Mouse (Mus musculus) neural tube, embryonic 12.5 days (tissue): ENCODE results near the gene Cherp. TPM values are rescaled to one million over a fixed set of nuclear protein-coding genes. Genes with fewer than 3 reads are reported as not detected.

ENCODE experiments used
- ATAC-seq: fragments of 200-750 bp; cut with Nextera tagmentation; 2 replicates; pipeline ENCODE4 v1.8.0; 2017; ENCODE audit warnings: low read depth, mild to moderate bottlenecking, moderate TSS enrichment, moderate library complexity; ENCODE audit not compliant: low FRiP score
- H3K27ac ChIP-seq: fragments of 300-500 bp; sonication (generic); 2 replicates; pipeline ENCODE4 v1.5.1; 2016
- H3K27me3 ChIP-seq: fragments of 300-500 bp; sonication (generic); replicated peaks from 2 replicates; pipeline ENCODE4 v1.6.1; 2016; ENCODE audit warnings: mild to moderate bottlenecking
- H3K36me3 ChIP-seq: fragments of 300-500 bp; sonication (generic); 2 replicates; pipeline ENCODE4 v1.6.1; 2016; ENCODE audit warnings: mild to moderate bottlenecking
- H3K4me1 ChIP-seq: fragments of 300-500 bp; sonication (generic); 2 replicates; pipeline ENCODE4 v1.6.1; 2016
- H3K4me2 ChIP-seq: fragments of 300-500 bp; sonication (generic); replicated peaks from 2 replicates; pipeline ENCODE4 v1.6.1; 2016; ENCODE audit warnings: mild to moderate bottlenecking
- H3K4me3 ChIP-seq: fragments of 300-500 bp; sonication (generic); 2 replicates; pipeline ENCODE4 v1.5.1; 2016
- H3K9ac ChIP-seq: fragments of 300-500 bp; sonication (generic); 2 replicates; pipeline ENCODE4 v1.6.1; 2016; ENCODE audit warnings: mild to moderate bottlenecking
- H3K9me3 ChIP-seq: fragments of 300-500 bp; sonication (generic); 2 replicates; pipeline ENCODE4 v1.6.1; 2016; ENCODE audit warnings: mild to moderate bottlenecking
- WGBS: fragments of 180-500 bp; shearing (Covaris S2); methylation state at CpG from one replicate; pipeline ENCODE4 v1.1.7; 2016; 5-methylcytosine and 5-hydroxymethylcytosine counted together
- microRNA-seq: library from miRNA; unstranded; fragments of <30 nt; microRNA quantifications from one replicate; pipeline ENCODE4, GENCODE M21; 2017
- polyA plus RNA-seq: library from polyadenylated mRNA; unstranded; fragments of >200 nt; fragmentation: Nextera tagmentation; extraction: Ambion mirVana; gene quantifications from 2 replicates; pipeline ENCODE4 v1.2.1, GENCODE M21; 2016

Cherp gene
- polyA plus RNA-seq, 1 experiment from 2014 or later, result 73.2 TPM

DNA sequence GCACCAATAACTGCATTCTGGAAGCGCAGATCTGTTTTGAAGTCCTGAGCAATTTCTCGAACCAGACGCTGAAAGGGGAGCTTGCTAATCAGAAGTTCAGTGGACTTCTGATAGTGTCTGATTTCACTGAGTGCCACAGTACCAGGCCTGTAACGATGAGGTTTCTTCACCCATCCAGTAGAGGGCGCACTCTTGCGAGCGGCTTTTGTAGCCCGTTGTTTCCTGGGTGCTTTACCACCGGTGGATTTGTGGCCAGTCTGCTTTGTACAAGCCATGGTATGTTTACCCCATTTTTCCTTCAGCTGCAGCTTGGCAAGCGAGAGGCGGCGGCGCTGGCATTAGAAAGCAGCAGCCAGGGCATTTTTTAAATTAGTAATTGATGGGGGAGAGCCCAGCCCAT, 45.4 kb downstream of the Cherp start:
- no peak overlapping the region for H3K4me2 ChIP-seq
- no peak overlapping the region for H3K4me3 ChIP-seq
- H3K27me3 ChIP-seq, result no peaks in the 10 kb centered on the region
- no peak overlapping the region for H3K9ac ChIP-seq
- 54% methylated on average over 13 of the region's 13 CpGs for WGBS
- no peaks in the 10 kb centered on the region for H3K9me3 ChIP-seq
- no peaks in the 10 kb centered on the region for H3K4me1 ChIP-seq
- H3K27ac ChIP-seq, result no peak overlapping the region
- H3K36me3 ChIP-seq, result no peaks in the 10 kb centered on the region
- no peak for ATAC-seq

DNA sequence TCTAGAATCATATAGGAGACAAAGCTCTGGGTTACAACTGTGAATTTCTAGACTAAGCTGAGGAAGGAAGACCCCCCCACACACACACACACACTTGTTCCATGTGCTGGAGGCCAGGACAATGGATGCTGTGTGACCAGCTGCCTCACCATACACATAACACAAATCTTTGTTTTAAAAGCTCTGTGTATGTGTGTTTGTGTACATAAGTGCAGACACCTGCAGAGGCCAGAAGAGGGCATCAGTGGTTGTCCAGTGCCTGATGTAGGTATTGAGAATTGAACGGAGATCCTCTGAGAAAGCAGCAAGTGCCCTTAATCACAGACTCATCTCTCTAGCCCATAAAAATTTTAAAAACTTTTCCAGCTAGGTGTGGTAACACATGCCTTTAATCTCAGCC, 52.1 kb downstream of the Cherp start:
- no peak overlapping the region for H3K4me3 ChIP-seq
- no peaks in the 10 kb centered on the region for H3K27me3 ChIP-seq
- H3K9ac ChIP-seq, result no peak overlapping the region
- no peaks in the 10 kb centered on the region for H3K9me3 ChIP-seq
- WGBS, result 74% methylated on average over 1 of the region's 1 CpGs
- no peak overlapping the region for H3K4me2 ChIP-seq
- ATAC-seq, result no peak
- H3K4me1 ChIP-seq, result peaks cover 29% of the 10 kb centered on the region
- H3K36me3 ChIP-seq, result peaks cover 4% of the 10 kb centered on the region; the same call in 1 of the 2 replicates
- H3K27ac ChIP-seq, result no peak overlapping the region

DNA sequence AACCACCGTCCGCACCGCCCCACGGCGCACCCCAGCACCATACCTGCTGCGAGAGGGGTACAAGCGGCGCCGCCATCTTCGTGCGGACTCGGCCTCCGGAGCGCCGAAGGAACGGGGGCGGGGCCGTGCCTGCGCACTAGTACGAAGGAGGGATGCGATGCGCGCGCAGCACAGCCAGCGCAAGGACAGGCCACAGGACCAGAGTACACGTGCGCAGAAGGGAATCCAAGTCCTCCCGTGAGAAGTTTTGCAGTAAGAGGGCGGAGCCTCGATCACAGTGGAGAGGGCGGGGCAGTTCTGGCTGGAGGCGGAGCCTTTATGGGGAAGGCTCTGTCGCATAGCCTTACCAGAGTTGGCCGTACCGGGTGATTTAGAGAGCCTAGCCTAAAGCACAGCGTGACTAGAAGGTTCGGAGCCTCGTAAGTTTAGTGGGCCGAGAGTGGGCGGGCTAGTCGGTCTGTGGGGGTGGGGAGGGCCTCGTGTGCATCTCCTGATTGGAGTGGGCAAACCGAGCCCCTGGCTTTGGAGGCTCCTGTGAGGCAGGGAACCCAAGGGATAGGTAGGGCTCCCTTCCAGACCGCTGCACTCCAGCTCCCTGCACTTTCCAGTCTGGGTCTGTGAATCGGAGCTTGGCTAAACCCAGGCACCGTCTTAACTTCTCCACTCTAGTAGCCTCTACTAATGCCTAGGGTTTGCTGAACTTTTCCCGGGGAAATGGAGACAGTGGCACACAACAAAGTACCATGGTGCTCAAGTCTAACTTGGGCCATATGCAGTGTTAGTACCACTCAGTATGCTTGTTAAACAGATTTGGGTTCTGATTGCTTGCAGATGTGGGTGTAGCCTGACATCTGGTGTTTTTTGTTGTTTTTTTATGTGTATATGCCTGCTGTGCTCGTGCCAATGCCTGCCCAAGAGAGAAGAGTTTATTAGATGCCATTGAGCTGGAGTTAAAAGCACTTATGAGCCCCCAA, 53.4 kb downstream of the Cherp start, which contains the start of gene Eps15l1:
Gene Eps15l1 (minus strand): TSS at position 99 of the 974 bp plus-strand sequence.
- H3K9me3 ChIP-seq, result no peaks in the 10 kb centered on the region
- H3K36me3 ChIP-seq, result peaks cover 4% of the 10 kb centered on the region; the same call in 1 of the 2 replicates
- H3K4me1 ChIP-seq, result peaks cover 40% of the 10 kb centered on the region
- peak; percentile 98 for ATAC-seq
- H3K27me3 ChIP-seq, result no peaks in the 10 kb centered on the region
- peak within 1 kb of the TSS; percentile 43; the same call in 1 of the 2 replicates for H3K27ac ChIP-seq
- H3K4me2 ChIP-seq, result peak within 1 kb of the TSS; percentile 81
- H3K9ac ChIP-seq, result peak within 1 kb of the TSS; percentile 87
- H3K4me3 ChIP-seq, result peak within 1 kb of the TSS; percentile 83
- under 1% methylated on average over 48 of the region's 48 CpGs for WGBS

DNA sequence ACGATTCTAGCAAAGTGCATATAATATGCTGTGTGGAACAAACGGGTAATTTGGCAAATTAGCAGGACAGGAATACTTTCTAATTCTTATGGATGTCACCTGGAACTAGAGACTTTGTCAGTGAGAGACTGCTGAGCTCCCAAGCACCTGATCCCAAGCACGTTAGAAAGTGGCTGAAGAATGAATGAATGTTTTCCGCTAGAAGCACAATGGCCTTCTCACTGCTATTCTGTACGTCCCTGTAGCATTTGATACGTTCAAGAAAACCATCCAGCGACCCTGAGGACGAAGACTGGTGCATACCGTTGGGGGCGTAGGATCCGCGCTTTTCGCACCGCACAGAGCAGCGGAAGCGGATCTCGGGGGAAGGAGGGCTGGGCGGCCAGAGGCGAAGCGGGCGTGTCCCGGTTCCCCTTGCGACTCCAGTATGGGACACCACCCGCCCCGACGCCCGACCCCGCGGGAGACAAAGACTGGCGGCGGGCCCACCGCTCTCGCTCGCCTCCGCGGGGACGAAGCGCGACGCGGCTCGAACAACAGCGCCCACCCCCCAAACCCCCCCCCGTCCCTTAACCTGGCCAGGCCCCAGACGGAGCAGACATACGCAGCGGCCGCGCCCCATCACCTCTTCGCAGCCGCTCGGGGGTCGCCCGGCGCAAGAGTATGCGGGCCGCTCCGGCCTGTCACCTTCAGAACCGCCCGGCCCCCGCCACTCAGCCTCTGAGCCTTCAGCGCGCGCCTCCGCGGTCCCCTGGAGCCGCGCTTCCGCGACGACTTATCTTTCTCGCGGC, 54.3 kb downstream of the Cherp start:
- Histone ChIP-seq H3K9me3 (no peaks in the 10 kb centered on the region), H3K9ac (peak overlapping the region; percentile 87), H3K4me1 (peaks cover 44% of the 10 kb centered on the region), H3K36me3 (peaks cover 4% of the 10 kb centered on the region; the same call in 1 of the 2 replicates), H3K4me3 (peak overlapping the region; percentile 83), H3K27ac (peak overlapping the region; percentile 43; the same call in 1 of the 2 replicates), H3K4me2 (peak overlapping the region; percentile 81), H3K27me3 (no peaks in the 10 kb centered on the region)
- 1% methylated on average over 70 of the region's 73 CpGs for WGBS
- ATAC-seq, result peak; percentile 77

DNA sequence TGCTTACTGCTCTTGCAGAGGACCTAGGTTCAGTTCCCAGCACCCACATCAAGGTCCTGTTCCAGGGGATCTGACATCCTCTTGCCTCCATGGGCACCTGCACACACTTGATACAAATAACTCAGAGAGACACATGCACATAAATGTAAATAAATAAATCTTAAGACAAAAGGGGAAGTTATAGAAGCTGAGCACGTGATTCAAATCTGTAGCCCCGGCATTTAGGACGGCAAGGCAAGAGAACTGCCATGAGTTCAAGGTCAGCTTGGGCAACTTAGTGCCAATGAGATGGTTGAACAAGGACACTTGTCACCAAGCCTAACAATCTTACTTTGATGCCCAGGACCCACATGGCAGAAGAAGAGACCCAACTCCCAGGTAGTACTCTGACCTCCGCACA, 57.0 kb downstream of the Cherp start:
- no peak overlapping the region for H3K27ac ChIP-seq
- H3K4me3 ChIP-seq, result no peak overlapping the region
- no peak overlapping the region for H3K9ac ChIP-seq
- H3K36me3 ChIP-seq, result peaks cover 4% of the 10 kb centered on the region; the same call in 1 of the 2 replicates
- no peaks in the 10 kb centered on the region for H3K9me3 ChIP-seq
- H3K4me1 ChIP-seq, result peaks cover 55% of the 10 kb centered on the region
- H3K27me3 ChIP-seq, result no peaks in the 10 kb centered on the region
- ATAC-seq, result no peak
- no peak overlapping the region for H3K4me2 ChIP-seq
- WGBS, result 98% methylated on average over 4 of the region's 4 CpGs

DNA sequence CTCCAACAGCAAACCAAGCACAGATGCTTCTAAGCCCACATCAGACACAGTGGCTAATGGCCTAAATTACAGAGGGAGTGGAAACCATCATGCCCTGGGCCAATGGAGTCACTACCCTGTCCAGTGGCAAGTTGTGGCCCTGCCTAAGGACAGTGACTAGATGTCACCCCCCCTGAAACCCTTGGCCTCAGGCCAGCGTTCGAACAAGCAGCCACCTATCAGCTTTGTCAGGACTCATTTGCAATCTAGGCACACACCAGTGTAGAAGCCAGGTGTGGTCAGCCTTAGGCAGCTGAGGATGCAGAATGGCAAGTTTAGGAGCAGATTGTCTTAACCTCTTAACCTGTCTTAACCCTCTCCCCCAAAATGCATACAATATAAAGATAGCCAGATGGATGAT, 59.8 kb downstream of the Cherp start:
- peaks cover 46% of the 10 kb centered on the region for H3K4me1 ChIP-seq
- H3K27me3 ChIP-seq, result no peaks in the 10 kb centered on the region
- no peak overlapping the region for H3K4me2 ChIP-seq
- H3K9me3 ChIP-seq, result no peaks in the 10 kb centered on the region
- H3K36me3 ChIP-seq, result peaks cover 12% of the 10 kb centered on the region
- no peak overlapping the region for H3K9ac ChIP-seq
- no peak for ATAC-seq
- H3K4me3 ChIP-seq, result no peak overlapping the region
- WGBS, result 73% methylated on average over 2 of the region's 2 CpGs
- H3K27ac ChIP-seq, result no peak overlapping the region

DNA sequence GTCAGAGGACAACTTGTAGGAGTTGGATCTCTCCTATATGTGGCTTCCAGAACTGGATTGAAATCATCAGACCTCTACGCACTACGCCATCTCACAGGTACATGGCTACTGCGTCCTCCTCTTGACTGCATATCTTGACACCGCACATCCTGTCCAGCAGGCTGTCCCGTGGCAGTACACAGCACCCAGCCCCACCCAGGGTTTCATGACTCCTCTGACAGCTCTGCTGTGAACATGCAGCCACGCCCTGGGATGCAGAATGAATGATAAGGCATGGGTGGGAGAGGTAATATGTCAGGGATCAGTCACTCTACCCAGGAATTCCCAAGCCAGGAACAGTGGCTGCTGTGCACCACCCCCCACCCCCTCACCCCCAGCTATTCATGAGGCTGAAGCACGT, 61.2 kb downstream of the Cherp start:
- Histone ChIP-seq H3K27me3 (no peaks in the 10 kb centered on the region), H3K9ac (no peak overlapping the region), H3K9me3 (no peaks in the 10 kb centered on the region), H3K4me3 (no peak overlapping the region), H3K4me1 (peaks cover 38% of the 10 kb centered on the region), H3K36me3 (peaks cover 11% of the 10 kb centered on the region), H3K4me2 (no peak overlapping the region), H3K27ac (no peak overlapping the region)
- no peak for ATAC-seq
- WGBS, result 92% methylated on average over 7 of the region's 7 CpGs

Small RNAs within 50 kb of the gene (microRNA-seq; reads per million reads assigned to microRNA genes)
- gene Mir7068, result 1.7 reads per million

Other genes with a start within 250 kb of the Cherp start
- gene Ap1m1, start 235.2 kb downstream of the Cherp start, polyA plus RNA-seq, result 206 and 207 TPM in 2 replicates
- 21.4 and 25.2 TPM in 2 replicates for gene Gm10282, start 170.0 kb downstream of the Cherp start, polyA plus RNA-seq
- 10.3 and 10.9 TPM in 2 replicates for gene Klf2, start 156.2 kb downstream of the Cherp start, polyA plus RNA-seq
- gene Eps15l1, start 53.8 kb downstream of the Cherp start, polyA plus RNA-seq, result 69.6 and 74.0 TPM in 2 replicates
- 0.66 and 1.1 TPM in 2 replicates for gene Calr3, start 31.4 kb downstream of the Cherp start, polyA plus RNA-seq
- 15.4 and 16.7 TPM in 2 replicates for gene 1700030K09Rik, start 31.3 kb downstream of the Cherp start, polyA plus RNA-seq
- gene Slc35e1, start 17.4 kb upstream of the Cherp start, polyA plus RNA-seq, result 22.3 and 22.6 TPM in 2 replicates
- 18.8 and 19.6 TPM in 2 replicates for gene Med26, start 73.0 kb upstream of the Cherp start, polyA plus RNA-seq
- 129 and 130 TPM in 2 replicates for gene Smim7, start 95.9 kb upstream of the Cherp start, polyA plus RNA-seq
- 16.4 and 16.7 TPM in 2 replicates for gene Tmem38a, start 96.8 kb upstream of the Cherp start, polyA plus RNA-seq
- 0.35 and 0.42 TPM in 2 replicates for gene Nwd1, start 171.5 kb upstream of the Cherp start, polyA plus RNA-seq
- 142 and 158 TPM in 2 replicates for gene Sin3b, start 248.1 kb upstream of the Cherp start, polyA plus RNA-seq